Mouse (Mus musculus) heart, adult 9 months (tissue): ENCODE measurements at regions not wholly inside any gene's neighbourhood (a gene's known extent, or its start where the extent isn't known, plus 50 kb on each side); places are given as distances from the start of the nearest gene placed in this dataset.

ENCODE experiments used
- DNase-seq, 2 experiments: peaks; one replicate each; pipeline ENCODE4 v3.0.0; 2022; ENCODE audit warnings: low spot score in 2 of 2

- peak; percentile 10 to 13 for DNase-seq
These were observed 81.0 kb downstream of the Maf start for GRCm38 (mm10) chr8:115626396-115627136.

GRCm38 (mm10) chr8:115625072-115625471 lies 82.5 kb downstream of the Maf start:
- no peak for DNase-seq

- DNase-seq: peak; percentile 17 to 29
These were observed 89.4 kb downstream of the Maf start for GRCm38 (mm10) chr8:115618049-115618760.

DNA sequence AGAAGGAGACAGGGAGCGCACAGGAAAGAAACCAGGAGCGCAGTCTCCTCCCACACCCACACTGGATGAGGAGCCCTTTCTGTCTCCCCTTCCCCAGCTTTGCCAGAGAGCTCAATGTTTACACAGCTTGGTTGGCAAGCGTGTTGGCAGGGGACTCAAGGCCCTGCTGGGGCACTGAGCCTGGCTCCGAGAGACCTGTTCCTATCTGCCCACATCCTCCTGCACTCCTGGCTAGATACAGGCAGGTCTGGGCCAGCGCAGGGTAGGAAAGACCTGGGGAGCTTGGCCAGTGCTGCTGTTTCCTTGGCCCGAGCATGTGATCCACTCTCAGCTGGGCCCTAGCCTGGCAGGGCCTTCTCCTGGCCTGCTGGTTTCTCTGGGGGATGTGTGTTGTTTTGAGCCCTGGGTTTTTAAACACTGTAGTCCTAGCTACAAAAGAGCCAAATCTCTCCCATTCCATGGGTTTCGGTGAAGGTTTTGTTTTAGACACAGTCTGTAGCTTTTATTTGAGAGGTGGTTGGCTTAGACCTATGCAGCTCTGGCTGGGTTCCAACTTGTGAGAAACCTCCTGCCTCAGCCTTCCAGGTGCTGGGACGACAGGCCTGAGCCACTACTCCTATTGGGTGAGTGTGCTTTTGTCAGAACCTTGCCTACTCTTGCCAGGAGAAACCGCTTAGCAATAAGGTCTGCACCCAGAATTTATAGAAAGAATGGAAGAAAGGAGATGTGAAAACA lies 90.6 kb downstream of the Maf start:
- DNase-seq: no peak

GRCm38 (mm10) chr8:115613946-115614584 lies 93.5 kb downstream of the Maf start:
- peak; percentile 18 to 63 for DNase-seq

- peak; percentile 16 to 65 for DNase-seq
These were observed 95.5 kb downstream of the Maf start for GRCm38 (mm10) chr8:115612119-115612518.

DNA sequence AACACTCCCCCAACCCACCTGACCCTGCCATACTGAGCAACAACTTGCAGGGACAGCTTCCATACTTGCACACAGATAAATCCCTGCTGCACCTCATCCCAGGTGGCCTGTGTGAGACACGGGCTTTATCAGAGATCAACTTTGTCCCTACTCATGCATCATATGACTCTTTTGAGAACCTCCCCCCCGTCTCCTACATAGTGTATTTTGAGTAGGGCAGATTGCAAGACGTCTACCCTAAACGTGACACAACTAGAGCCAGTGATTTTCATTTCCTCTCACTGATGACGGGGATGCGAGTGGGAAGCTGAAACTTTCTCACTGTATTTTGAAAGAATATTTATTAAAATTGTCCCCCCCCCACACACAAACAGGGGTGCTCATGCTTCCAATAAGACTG lies 107.8 kb downstream of the Maf start:
- no peak for DNase-seq

DNA sequence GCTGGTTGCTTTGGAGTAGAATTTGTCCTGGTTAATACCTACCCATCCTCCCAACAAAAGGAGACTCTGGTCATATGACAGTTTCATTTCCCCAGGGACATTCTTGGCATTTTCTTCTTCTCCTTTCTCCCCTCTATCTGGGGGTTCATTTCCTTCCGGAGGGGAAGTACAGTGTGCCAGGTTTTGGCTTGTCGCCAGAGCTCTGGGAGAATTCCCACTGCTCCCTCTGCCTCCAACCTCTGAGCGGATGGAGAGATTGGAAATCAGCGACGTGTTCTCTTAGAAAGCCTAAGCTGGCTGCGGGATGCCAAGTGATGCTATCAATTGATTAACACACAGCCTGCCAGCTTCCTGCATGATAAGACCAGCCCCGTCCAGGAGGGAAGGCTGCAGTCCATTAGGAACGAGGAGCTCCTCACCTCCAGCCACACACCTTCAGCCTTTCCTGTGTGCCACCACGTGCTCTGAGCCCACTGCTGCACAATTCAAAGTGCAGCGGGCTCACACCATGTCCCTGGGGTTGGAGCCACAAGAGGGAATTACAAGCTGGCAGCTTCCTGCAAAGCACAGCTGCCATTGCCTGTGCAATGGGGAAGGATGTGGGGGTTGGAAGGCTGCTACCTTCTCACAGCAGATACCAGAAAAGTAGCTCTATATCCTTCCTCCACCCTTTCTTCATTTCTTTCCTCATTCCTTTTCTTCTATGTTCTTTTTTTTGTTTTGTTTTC lies 110.2 kb downstream of the Maf start:
- peak; percentile 28 to 64 for DNase-seq

GRCm38 (mm10) chr8:115589721-115590120 lies 117.9 kb downstream of the Maf start:
- no peak for DNase-seq

DNA sequence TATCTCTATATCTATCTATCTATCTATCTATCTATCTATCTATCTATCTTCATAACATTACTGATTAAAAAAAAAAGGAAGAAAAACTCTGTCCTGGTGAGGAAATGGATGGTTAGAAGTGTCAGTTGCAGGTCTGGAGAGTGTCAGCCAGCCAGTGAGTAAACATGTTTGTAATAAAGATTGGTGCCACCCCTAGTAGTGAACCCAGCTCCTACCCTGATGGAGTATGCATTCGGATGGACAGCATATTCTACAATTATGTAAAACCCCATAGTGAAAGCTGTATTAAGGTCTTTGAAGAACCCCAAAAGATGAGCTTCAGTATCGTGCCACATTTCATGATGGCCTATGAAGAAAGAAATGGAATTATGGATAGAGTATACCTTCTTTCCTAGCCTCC lies 118.5 kb downstream of the Maf start:
- no peak for DNase-seq

DNA sequence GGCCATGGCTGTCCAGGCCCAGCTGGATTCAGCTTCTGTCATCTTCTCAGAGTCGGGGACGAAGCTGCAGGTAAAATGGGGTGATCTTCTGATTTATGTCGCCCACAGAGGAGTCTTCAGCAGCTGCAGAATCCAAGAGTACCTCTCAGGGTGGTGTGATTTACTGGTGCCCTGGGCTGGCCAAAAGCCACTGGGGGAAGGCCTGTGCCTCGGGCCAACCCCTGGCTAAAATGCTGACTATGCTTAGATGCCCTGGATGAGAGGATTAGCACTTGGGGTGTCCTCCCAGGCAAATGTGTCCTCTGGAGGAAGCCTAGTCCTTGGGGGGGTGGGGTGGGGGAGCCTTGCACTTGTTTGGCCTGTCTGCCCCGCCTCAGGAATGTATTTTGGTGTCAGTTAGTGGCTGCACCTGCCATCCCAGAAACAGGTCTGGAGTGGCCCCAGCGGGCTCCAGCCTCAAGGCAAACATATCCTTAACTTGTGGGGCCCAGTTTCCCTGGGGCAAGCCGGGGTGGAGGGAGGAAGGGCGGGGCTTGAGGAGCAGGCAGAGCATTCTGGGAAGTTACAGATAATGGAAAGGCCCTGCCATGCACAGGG lies 123.2 kb downstream of the Maf start:
- no peak for DNase-seq

GRCm38 (mm10) chr8:115583221-115583620 lies 124.4 kb downstream of the Maf start:
- DNase-seq: peak in 1 of 2 experiments; percentile 12

GRCm38 (mm10) chr8:115581940-115582517 lies 125.6 kb downstream of the Maf start:
- peak; percentile 30 to 58 for DNase-seq

- no peak for DNase-seq
These were observed 139.2 kb downstream of the Maf start for GRCm38 (mm10) chr8:115568394-115568793.

DNA sequence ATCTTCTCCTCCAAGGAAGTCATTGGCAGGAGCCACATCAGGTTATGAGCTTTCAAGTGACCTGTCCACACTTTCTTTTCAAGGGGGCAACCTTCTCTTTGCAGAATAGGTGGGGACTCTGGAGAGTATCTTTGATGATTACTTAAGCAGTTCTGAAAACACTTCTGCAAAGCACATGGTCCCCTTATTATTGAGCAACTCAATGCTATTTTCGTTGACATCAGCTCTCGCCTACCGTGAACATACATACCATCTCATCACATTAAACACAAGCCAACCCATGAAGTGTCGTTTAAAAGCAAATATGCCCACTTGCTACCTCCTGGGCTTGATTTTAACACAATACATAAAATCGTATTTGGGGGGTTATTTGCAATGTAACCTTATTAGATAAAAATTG lies 141.8 kb downstream of the Maf start:
- DNase-seq: no peak

DNA sequence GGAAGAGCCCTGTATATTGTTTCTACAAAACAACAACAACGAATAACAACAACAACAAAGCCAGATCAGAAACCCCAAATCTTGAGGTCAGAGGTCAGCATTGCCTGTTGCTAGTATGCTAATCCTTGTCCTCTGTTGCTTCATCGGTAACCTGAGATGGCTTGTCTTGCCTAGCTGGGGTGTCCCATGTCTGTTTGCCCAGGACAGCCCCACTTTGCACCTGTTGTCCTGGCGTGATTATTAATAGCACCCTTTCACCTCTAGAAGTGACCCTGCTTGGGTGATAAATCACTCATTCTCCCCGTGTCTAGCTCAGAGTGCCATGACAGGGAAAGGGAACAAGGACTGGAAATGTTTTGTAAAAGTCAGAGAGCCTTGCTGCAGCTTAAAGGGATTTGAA lies 145.2 kb downstream of the Maf start:
- DNase-seq: no peak

DNA sequence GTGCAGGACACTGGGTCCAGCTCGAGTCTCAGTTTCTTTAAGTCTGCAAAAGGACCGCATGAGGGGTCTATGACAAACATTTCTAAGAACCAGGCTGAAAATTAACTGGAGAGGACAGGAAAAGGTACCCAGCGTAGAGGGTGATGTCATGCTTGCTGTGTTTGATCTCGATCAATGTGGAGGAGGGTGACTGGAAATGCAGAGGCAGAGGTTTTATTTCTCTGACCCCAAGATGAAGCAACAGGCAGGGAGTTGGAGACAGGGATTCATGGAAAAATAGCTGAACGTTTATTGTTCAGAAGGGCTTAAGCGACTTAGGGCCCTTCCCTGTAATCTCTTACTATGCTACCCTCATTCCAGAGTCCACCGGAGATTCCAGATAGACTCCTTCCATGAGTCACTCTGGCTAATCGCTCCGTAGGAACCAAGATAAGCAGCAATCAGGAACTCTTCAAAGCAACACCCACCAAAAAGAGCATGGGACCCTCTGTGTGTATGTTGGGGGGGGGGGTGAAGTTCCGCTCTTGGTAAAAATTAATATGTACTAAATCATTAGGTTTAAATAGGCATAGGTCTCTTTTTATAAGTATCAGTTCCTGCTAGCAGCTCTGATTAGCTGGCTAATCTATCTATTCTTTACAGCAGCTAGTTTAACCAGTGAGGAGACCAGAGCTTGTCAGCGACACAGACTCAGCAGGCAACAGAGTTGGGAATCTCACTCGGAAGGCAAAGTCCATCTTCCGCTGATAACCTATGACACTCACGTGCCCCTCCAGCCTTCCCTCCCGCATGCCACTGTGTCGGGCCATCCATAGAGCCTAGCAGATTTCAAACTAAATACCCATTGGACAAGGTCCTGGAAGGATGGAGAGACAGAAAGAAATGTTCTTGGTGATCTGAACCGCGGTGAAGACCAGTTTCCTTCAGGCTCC lies 146.3 kb downstream of the Maf start:
- no peak for DNase-seq

DNA sequence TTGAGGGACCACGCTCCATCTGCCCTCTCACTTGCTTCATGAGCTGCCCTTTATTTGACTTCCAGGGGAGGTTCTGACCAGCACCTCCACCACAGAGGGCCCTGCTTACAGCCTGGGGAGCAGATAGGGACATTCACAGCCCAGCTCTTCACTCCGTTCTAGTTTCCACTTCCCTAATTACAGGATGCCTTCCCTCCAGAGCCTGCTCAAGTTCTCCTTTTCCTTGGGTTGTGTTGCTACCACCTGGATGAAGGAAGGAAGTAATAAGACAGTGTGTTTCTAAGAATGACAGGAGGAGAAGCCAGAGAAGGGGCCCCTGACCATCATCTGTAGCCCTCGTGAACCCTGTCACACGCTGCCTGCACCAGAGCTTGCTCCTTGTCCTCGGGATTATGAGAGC lies 152.1 kb downstream of the Maf start:
- DNase-seq: peak in 1 of 2 experiments; percentile 53

- DNase-seq: no peak
These were observed 153.4 kb downstream of the Maf start for GRCm38 (mm10) chr8:115554185-115554584.

DNA sequence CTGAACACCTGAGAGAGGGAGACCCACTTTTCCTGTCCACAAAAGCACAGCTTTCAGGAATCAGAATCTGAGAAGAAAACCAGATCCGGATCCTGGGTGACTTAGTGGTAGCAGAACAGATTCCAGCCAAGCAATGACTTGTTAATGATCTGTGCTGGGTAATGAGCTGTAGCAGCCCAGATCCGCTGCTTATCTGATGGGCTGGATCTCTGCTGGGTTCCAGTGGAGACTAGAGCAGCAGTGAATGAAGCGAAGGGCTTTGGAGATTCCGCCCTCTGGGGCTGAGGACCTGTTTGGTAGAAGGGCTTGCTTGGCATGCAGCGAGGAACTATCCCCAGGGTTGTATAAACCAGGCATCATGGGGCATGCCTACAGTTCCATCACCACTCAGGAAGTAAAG lies 156.3 kb downstream of the Maf start:
- DNase-seq: no peak
